Mouse (Mus musculus): Measurements from ENCODE around the gene BC005624.
A peak's percentile ranks its signal among the peaks of the same experiment; 100 is the strongest.

The BC005624 gene

DNA sequence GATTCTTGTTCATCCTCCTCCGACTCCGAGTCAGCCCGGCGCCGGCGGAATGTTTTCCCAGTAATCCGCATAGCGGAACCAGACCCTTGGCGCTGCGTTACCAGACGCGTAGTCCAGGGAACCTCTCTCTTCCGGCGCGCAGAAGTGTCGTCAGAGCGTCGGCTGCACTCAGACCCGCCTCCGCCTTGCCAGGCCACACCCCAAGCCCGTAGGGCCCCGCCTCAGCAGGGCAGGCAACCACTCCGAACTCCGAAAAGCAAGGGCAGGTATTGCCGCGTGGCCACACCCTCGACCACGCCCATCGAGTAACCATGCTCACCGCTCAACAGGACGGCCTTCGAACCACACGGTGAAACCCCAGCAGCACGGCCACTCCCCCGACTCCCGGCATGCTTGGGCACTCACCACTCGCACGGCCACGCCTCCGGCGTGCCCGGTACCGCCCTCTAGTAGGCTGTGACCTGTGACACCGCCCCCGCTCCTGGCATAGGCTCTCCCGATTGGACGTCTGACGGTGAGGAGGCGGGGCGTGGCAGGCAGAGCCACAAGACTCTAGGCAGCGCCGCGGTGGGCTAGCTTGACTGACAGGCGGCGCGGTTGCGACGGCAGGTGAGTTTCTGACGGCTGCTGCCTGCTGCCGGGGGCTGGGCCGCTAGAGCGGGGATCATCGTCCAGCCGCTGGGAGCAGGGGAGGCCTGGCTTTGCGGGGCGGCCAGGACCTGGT is at the start of gene BC005624, which contains the start of gene Usp20:
BC005624 (minus strand) TSS at position 412 of the 724 bp plus-strand sequence.
Usp20 (plus strand) TSS at position 490 of the 724 bp plus-strand sequence.
- DNase-seq (ENCODE audit: inconsistent age in 2 of 2, low spot score in 1 of 2): peak; percentile 100

DNA sequence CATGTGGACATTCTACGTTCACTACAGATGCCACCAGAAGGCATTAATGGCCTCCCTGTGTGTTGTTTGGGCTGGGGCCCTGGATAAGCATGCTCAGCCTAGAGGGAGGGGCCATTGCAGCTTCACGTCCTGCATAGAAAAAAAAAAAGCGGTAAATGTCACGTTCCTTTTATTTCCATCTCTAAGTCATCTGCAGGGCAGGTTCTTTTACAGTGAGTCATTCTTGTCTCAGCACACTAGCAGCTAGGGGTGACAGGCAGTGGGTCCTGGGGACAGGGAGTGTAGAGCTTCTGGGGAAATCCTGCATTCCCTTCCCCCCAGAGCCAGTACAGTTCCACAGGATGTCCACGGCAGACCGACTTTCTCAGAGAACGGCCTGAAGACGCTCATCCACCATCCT is 44.6 kb upstream of the BC005624 start:
- peak; percentile 63 to 75 for DNase-seq (ENCODE audit: inconsistent age in 2 of 2, low spot score in 1 of 2)

DNA sequence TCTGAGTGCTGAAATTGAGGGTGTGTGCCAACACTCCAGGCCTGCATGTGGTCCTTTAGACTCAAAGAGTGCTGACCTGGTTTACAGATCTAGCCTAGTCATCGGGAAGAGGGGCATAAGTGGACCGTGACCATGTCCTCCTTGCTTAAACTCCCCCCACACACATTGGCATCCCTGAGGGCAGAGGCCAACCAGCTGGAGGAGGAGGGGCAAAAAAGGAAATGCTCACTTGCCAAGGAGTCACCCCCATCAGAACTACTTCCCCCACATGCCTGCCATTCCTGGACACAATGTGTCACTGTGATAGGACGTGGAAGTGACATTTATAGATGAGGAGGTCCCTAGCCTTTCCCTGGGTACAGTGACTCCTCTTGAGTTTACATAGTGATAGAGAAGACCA is 43.5 kb upstream of the BC005624 start:
- DNase-seq (ENCODE audit: inconsistent age in 2 of 2, low spot score in 1 of 2): peak in 1 of 2 experiments; percentile 52

DNA sequence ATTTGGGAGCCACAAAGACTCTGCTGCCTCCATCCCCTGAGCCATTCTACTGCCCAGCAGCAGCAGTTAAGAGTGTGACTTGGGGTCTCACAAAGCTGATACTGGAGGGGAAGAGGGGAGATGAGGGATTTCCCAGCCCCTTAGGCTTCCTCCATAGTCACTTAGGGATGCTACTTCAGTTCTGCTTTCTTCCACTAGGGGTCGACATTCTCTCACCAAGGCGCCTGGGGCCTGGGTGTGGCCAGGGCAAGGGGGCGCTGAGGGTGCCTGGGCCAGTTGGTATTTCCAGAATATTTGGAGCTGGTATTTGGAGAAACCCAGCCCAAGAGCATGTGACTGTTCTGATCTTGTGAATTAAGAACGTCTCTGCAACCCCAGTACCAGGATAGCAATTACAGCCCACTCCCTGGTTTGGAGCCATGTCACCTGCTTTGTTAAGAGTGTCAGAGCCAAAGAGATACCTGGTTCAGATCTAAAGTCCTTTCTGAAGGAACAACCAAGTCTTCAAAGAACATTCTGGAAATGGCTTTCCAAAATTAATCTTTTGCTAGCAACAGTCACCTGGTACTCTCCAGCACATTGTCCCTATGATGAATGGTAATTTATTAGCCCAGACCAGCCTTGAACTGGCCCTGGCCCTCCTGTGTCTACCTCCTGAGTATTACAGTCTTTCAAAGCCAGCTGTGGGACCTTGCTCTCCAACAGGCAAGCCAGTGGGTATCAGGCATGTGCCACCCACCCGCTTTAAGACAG is 42.8 kb upstream of the BC005624 start:
- DNase-seq (ENCODE audit: inconsistent age in 2 of 2, low spot score in 1 of 2): peak; percentile 57 to 92

DNA sequence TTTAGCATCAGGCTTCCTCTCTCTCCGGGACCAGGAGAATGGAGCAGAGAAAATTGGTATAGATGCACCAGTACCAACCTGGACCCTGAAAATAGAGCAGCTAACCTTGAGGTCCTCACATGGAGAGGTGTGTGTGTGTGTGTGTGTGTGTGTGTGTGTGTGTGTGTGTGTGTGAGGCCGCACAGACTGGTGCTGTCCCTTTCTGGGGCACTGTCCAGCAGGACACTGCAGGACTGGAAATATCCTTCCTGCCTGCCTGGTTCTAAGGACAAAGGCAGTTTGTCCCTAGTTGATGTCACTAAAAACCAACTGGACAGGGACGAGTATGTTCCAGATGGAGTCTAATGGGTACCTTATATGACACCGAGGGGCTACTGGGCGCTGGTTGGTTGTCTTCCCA is 41.9 kb upstream of the BC005624 start:
- DNase-seq (ENCODE audit: inconsistent age in 2 of 2, low spot score in 1 of 2): no peak

DNA sequence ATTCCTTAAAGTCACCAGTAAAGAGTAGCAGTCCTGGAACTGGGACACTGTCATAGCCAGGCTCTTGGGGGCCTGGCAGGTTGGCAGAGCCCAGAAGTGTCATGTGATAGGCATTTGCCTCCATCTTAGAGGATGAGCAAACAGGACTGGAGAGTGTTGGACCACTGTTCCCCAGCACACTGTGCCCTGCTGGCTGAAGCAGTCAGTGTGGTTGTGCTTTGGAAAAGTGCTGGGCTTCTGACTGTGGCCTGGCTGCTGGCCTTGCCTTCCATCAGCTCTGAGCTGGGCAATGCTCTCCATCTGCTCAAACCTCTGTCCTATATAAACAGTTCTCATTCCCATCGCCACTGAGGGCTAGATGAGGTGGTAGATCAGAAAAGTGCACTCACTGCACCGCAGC is 38.2 kb upstream of the BC005624 start:
- DNase-seq (ENCODE audit: inconsistent age in 2 of 2, low spot score in 1 of 2): no peak

DNA sequence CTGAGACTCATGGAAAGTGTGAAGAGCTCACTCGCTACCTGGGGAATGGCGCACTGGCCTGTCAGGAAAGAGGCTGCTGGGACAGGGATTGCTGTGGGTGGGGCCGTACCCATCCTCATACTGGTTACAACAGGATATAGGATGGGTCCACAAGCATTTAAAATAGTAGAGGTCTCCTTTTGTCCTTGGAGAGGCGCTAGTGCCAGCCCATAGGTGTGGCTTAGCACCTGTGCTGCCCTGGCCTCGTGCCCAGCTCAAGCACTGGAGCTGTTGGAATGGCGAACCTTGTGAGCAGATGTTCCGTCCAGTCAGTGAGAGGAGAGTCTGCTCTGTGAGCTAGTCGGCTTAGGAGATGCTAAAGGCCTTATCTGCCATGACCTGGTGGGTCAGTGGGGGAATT is 37.0 kb upstream of the BC005624 start:
- no peak for DNase-seq (ENCODE audit: inconsistent age in 2 of 2, low spot score in 1 of 2)

DNA sequence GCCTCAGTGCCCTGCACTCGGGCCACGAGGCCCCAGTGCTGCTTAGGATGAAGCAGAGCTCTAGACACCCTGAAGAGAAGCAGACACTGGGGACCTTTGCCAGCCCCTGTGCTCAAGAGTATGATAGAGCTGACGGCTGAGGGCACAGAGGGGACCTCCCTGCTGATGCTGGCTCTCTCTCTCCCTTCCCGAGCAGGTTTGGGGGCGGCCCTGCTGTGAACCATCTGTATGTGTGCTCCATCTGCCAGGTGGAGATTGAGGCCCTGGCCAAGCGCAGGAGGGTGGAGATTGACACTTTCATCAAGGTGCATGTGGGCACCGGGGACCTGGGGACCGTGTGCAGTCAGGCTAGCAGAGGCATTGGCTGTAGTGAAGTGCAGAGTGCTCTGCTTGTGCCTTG is 36.5 kb upstream of the BC005624 start:
- DNase-seq (ENCODE audit: inconsistent age in 2 of 2, low spot score in 1 of 2): no peak

DNA sequence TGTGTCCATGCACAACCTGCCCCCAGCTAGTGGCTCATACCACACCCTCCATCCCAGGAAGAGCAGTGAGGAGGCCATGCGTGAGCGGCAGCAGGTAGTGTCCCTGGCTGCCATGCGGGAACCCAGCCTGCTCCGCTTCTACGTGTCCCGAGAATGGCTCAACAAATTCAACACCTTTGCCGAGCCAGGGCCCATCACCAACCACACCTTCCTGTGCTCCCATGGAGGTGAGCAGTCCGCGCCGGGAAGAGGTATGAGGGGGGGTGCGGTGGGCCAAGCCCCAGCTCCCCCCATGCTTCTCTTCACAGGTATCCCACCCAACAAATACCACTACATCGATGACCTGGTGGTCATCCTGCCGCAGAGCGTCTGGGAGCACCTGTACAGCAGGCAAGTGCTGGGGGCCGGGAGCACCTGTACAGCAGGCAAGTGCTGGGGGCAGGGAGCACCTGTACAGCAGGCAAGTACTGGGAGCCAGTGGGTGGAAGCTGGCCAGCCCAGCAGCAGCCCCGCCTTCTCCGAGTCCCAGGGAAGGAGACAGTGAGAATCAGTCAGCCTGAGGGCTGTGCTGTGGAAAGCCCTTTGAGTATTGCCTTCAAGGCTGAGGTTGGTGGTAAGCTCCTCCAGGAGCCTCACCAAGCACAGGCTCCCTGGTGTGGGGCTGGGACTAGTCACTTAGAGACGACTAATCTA is 35.8 kb upstream of the BC005624 start:
- DNase-seq (ENCODE audit: inconsistent age in 2 of 2, low spot score in 1 of 2): no peak

DNA sequence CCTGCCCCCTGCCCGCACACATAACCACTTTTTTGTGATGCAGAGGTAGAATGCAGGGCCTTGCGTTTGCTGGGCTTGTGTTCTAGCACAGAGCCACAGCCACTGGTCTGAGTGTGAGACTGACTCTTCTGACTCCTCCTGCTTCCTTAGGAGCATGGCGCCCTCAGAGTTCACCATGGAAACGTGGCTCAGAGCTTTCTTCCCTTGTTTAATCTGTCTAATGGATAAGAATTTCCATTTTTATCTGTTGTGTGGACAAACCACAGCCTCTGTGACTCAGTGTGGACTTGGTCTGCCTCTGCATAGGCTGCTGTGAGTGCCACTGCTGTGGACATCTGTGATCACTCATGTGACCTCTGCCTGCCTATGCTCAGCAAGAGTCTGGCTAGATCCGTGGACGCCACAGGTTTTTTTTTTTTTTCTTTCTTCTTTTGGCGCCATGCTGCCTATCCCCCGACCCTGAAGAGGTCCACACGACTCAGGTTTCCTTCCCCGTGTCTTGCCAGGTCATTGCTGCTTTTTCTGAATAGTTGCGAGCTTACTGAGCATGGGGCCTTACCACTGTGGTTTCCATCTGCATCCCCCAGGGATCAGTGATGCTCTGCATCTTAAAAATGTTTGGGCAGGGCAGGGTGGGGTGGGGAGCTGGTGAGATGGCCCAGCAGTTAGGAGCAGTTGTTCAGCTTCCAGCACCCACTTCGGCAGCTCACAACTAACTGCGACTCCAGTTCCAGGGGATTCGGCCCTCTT is 31.5 kb upstream of the BC005624 start:
- no peak for DNase-seq (ENCODE audit: inconsistent age in 2 of 2, low spot score in 1 of 2)

DNA sequence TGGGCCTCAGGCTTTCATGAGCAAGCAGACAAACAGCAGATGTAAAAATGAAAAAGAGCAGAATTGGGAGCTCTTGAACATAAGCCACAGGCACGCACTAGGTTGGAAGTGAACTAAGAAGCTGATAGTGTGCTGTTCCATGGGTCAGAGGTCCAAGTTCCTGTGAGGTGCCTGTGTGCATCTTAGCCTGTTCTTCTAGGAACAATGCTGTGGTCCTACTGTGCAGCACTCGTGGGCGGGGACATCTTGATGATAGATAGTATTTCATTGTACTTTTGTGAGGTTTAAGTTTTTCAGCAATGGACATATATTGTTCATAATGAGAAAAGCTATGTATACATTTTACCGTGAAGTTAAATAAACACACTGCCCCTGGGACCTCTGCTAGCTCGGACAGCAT is 25.2 kb upstream of the BC005624 start:
- DNase-seq (ENCODE audit: inconsistent age in 2 of 2, low spot score in 1 of 2): no peak

DNA sequence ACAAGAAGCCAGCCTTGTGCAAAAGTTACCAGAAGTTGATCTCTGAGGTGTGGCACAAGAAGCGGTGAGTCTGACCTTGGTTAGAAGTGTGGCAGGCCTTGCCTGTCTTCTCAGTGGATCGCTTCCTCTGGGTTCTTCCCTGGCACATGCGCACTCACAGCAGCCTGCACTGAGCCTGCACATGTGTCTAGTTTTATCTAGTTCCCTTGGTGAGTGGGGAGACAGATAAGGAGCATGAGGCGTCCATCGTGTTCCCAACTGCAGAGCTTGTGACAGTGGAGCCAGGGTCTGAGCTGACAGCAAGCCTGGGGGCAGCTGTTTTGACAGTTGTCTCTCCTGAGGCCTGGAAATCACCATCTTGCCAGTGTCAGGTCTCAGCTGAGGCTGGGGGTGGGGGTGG is 24.4 kb upstream of the BC005624 start:
- peak in 1 of 2 experiments; percentile 75 for DNase-seq (ENCODE audit: inconsistent age in 2 of 2, low spot score in 1 of 2)

DNA sequence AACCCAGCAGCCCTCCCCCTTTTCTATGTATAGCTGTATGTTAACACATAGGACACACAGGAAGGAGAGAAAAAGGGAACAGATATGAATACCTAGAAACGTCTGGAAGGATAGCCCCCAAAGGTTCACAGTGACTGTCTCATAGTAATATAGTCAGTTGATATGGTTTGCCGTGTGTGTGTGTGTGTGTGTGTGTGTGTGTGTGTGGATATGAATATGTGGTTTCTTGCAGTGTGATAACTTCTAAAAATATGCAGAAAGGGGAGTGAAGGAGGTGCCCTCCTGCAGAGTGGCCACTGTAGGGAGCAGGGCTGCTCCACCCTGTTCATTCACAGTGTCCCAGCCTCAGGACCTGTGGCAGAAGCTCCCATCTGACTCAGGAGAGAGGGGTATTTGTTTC is 23.5 kb upstream of the BC005624 start:
- no peak for DNase-seq (ENCODE audit: inconsistent age in 2 of 2, low spot score in 1 of 2)

DNA sequence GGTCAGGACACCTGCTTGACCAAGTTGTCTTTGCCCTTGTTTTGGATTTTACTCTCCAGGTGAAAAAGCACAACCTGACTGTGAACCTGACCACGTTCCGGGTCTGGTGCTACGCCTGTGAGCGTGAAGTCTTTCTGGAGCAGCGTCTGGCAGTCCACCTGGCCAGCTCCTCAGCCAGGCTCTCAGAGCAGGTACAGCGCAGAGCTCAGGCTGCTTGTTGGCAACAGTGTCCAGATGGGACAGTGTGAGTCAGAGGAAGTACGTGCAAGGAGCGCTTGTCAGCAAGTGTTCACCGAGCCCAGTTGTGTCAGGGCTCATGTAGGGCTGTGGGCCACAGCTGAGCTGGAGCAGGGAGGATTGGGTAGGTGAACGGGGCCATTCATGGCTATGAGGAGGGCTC is 20.9 kb upstream of the BC005624 start:
- no peak for DNase-seq (ENCODE audit: inconsistent age in 2 of 2, low spot score in 1 of 2)

DNA sequence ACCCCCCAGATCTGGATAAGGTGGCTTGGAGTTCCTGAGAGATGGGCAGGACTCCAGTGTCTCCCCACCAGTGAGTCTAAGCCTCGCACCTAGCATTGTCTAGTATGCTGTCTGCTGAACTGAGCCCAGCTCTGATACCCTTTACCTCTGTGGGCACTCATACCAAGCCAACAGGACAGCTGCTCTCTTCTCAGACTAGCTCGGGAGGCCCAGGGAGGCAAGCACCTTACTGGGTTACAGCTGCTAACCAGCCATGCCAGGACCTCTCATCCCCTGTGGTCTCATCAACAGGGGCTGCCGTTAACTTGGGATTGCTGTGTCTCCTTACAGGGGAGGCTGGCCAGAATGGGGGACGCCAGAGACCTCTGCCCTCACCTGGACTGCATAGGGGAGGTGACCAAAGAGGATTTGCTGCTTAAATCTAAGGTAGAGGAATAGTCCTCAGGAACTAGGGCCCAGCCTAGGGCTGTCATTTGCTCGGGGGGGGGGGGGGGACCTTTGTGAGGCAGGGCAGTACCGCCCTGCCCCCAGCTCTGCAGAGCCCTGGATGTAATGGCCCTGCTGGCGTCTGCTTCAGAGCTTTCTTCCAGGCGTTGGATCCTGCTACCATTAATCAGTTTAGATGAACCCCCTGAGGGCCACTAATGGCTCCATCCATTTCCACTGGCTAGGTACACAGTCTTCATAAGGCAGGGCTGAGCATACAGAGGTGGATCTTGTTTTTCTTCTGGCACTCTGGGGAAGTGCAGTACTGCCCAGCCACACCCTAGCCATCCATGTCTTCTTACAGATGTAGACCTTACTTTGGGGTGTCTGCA is 16.7 kb upstream of the BC005624 start:
- DNase-seq (ENCODE audit: inconsistent age in 2 of 2, low spot score in 1 of 2): no peak

DNA sequence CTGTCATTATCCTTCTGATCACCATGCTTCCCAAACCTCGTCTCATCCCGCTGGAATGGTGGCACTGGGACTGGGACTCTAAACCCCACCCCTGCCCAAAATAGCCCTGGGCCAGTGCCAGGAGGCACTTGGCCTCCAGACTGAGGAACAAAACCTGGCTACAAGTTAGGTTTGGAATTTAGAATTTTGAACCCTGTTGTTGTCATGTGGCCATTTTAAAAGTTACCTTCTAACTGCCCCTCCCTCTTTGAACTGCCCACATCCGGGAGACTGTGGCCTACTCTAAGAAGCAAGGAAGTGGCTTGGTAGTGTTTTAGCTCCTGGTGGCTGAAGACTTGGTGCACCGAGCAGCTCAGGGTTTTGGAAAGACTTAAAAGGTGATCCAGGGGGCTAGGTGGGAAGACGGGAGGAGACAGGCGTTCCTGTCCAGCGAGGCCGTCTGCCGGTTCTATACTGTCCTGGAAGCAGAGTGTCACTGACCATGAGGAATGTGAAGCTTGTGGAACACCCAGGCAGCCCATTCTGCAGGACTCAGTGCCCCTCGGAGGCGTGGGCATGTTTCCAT is 13.5 kb upstream of the BC005624 start:
- peak; percentile 39 to 69 for DNase-seq (ENCODE audit: inconsistent age in 2 of 2, low spot score in 1 of 2)

DNA sequence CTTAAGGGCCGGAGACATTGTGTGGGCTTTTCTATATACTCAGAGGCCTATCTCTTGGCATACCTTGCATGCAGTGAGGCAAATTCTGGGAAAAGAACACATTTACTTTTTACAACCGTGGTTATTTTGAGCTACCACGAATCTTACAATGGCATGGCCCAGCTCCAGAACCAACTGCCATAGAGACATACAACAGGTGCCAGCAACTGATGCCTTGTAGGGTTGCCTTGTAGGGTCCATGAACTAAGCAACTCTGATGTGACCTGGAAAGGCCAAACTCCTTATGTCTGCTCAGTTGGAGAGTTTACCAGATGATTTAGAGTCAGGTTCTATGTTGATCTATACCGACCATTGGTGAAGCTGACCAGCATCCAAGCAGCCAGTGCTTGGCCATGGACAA is 12.9 kb upstream of the BC005624 start:
- DNase-seq (ENCODE audit: inconsistent age in 2 of 2, low spot score in 1 of 2): no peak

DNA sequence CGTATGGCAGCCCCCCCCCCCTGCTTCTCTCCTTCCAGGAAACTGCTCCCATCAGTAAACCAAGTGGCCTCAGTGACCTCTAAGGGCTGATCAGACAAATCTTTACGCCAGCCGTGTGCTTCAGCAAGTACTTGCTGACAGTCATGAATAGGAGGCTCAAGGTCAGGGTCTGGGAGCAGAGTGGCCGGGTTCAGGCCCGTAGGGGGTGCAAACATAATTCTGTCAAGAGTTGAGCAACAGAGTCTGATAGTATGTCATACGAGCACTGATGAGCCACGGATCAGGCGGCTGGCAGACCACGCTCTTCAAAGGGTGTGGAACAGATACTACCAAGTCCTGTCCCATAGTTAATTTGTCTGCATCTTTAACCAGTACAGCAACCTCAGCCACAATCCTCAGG is 8.2 kb upstream of the BC005624 start:
- peak; percentile 78 to 85 for DNase-seq (ENCODE audit: inconsistent age in 2 of 2, low spot score in 1 of 2)

DNA sequence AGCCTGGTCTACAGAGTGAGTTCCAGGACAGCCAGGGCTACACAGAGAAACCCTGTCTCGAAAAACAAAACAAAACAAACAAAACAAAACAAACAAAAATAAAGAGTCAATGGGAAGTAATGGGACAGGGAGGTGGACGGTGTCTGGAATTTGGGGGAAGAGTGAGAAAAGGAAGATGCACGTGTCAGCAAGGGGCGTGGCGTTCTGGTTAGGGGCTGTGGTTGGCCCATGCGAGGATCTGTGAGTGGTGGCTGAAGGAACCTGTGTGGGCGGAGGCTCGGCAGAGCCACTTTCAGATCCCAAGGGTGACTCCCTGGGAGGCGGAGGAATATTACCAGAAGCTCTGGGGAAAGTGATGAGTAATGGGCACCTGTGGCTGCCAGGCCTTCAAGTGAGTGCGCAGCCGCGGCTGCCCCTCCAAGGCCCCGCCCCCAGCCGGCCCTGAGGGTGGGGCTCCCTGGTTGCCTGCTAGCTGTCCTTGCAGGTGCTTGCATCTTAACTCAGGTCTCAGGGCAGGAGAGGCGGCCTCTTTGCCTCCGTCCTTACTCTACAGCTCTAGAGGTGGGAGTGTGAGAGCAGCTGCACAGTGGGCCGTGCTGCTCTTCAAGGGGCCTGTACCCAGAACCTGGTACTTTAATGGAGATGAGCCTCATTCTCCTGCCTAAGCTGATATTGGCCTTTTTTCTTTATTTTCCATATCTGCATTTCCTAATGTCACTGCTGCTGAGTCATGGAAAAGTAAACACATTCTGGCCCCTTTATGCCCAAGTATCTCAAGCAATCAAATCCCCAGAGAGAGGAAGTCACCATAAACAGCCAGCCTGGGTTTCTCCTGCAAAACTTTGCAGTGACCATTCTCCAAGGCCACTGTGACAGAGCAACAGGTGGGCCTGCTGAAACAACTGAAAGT is 3.4 kb upstream of the BC005624 start:
- DNase-seq (ENCODE audit: inconsistent age in 2 of 2, low spot score in 1 of 2): peak; percentile 91 to 96

All from adrenal gland, adult (tissue).